Mouse (Mus musculus) adrenal gland, postnatal 36 days (tissue): Measurements from ENCODE around the gene Ssr4. TPM values are rescaled to one million over a fixed set of nuclear protein-coding genes. Genes with fewer than 3 reads are reported as not detected.

ENCODE experiments used
- DNase-seq, 2 experiments: peaks; one replicate each; pipeline ENCODE4 v3.0.0; 2021; ENCODE audit warnings: mixed read lengths in 1 of 2
- total RNA-seq, 2 experiments: library from RNA; stranded (reverse); gene quantifications; 2 replicates each; pipeline ENCODE4 v1.2.3; 2021

The Ssr4 gene
- total RNA-seq, 2 experiments from 2014 or later = 161 to 166 TPM

- DNase-seq = no peak
These were observed 19.0 kb downstream of the Ssr4 start for GRCm38 (mm10) chrX:73805814-73806213.

GRCm38 (mm10) chrX:73815072-73815471 is 28.2 kb downstream of the Ssr4 start:
- no peak for DNase-seq

- DNase-seq = no peak
These were observed 29.9 kb downstream of the Ssr4 start for GRCm38 (mm10) chrX:73816596-73817314.

GRCm38 (mm10) chrX:73823747-73824146 is 36.9 kb downstream of the Ssr4 start:
- no peak for DNase-seq

- DNase-seq = peak; percentile 47 to 62
These were observed 37.6 kb downstream of the Ssr4 start, which contains the start of gene Pdzd4 for GRCm38 (mm10) chrX:73824185-73825151. Gene Pdzd4, minus strand, starts transcription at chrX:73824969.

- DNase-seq = no peak
These were observed 48.9 kb downstream of the Ssr4 start for GRCm38 (mm10) chrX:73835731-73836130.

GRCm38 (mm10) chrX:73836691-73837090 is 49.9 kb downstream of the Ssr4 start:
- no peak for DNase-seq

Other genes starting within 250 kb of the Ssr4 start
- 1 to 10 TPM in 1 of 2 experiments, under 1 TPM in 1; 0.49 to 2.0 TPM for gene Dusp9, start 147.6 kb upstream of the Ssr4 start, total RNA-seq
- gene Pnck, start 126.9 kb upstream of the Ssr4 start, total RNA-seq = 1 to 10 TPM; 6.9 to 7.0 TPM
- 100 to 1,000 TPM in 1 of 2 experiments, 10 to 100 TPM in 1; 62.6 to 126 TPM for gene Slc6a8, start 113.9 kb upstream of the Ssr4 start, total RNA-seq
- gene Bcap31, start 70.9 kb upstream of the Ssr4 start, total RNA-seq = 100 to 1,000 TPM; 278 to 286 TPM
- 10 to 100 TPM; 21.6 to 31.5 TPM for gene Abcd1, start 70.4 kb upstream of the Ssr4 start, total RNA-seq
- under 1 TPM; 0.30 to 0.66 TPM for gene Plxnb3, start 29.9 kb upstream of the Ssr4 start, total RNA-seq
- under 1 TPM in 1 of 2 experiments, not detected in 1; 0.33 TPM for gene Srpk3, start 12.6 kb upstream of the Ssr4 start, total RNA-seq
- gene Idh3g, start 131 bp upstream of the Ssr4 start, total RNA-seq = 100 to 1,000 TPM; 412 to 482 TPM
- 1 to 10 TPM; 2.9 to 4.4 TPM for gene Pdzd4, start 37.9 kb downstream of the Ssr4 start, total RNA-seq
- not detected for gene Avpr2, start 105.1 kb downstream of the Ssr4 start, total RNA-seq
- 10 to 100 TPM in 1 of 2 experiments, 1 to 10 TPM in 1; 9.8 to 10.0 TPM for gene L1cam, start 109.1 kb downstream of the Ssr4 start, total RNA-seq
- gene Arhgap4, start 134.8 kb downstream of the Ssr4 start, total RNA-seq = 1 to 10 TPM; 2.9 to 3.0 TPM
- gene Naa10, start 134.9 kb downstream of the Ssr4 start, total RNA-seq = 10 to 100 TPM; 76.0 to 85.1 TPM
- 10 to 100 TPM; 16.1 to 23.8 TPM for gene Renbp, start 143.8 kb downstream of the Ssr4 start, total RNA-seq
- 10 to 100 TPM; 56.9 to 57.1 TPM for gene Hcfc1, start 179.3 kb downstream of the Ssr4 start, total RNA-seq
- 100 to 1,000 TPM; 112 to 117 TPM for gene Irak1, start 236.9 kb downstream of the Ssr4 start, total RNA-seq